Mouse (Mus musculus) cerebellum, adult 18-20 months (tissue): Measurements from ENCODE around the gene 1810049J17Rik.

Experiments
- DNase-seq, 2 experiments: peaks; one replicate each; pipeline ENCODE4 v3.0.0; 2021

1810049J17Rik gene

GRCm38 (mm10) chr15:12306188-12307071 is 15.3 kb downstream of the 1810049J17Rik start:
- DNase-seq = no peak

GRCm38 (mm10) chr15:12301771-12302170 is 19.9 kb downstream of the 1810049J17Rik start:
- no peak for DNase-seq

GRCm38 (mm10) chr15:12298231-12298737 is 23.4 kb downstream of the 1810049J17Rik start:
- DNase-seq = no peak

- no peak for DNase-seq
Measured at GRCm38 (mm10) chr15:12296228-12296627, 25.5 kb downstream of the 1810049J17Rik start.

- DNase-seq = no peak
Measured at GRCm38 (mm10) chr15:12291757-12292156, 29.9 kb downstream of the 1810049J17Rik start.

- DNase-seq = no peak
Measured at GRCm38 (mm10) chr15:12290330-12290729, 31.4 kb downstream of the 1810049J17Rik start.

- DNase-seq = no peak
Measured at GRCm38 (mm10) chr15:12285535-12285809, 36.2 kb downstream of the 1810049J17Rik start.

GRCm38 (mm10) chr15:12284794-12285534 is 36.7 kb downstream of the 1810049J17Rik start:
- no peak for DNase-seq

GRCm38 (mm10) chr15:12279816-12280215 is 41.9 kb downstream of the 1810049J17Rik start:
- DNase-seq = no peak

GRCm38 (mm10) chr15:12275091-12275623 is 46.5 kb downstream of the 1810049J17Rik start:
- DNase-seq = no peak

- DNase-seq = no peak
Measured at GRCm38 (mm10) chr15:12274053-12274769, 47.5 kb downstream of the 1810049J17Rik start.

- no peak for DNase-seq
Measured at GRCm38 (mm10) chr15:12273325-12274052, 48.2 kb downstream of the 1810049J17Rik start.
